In genomic region chr3:38684247-38684991, GRCm38 (mm10) we compare ENCODE assay signal across 16 mouse cellular contexts.
"Had no signal": no experiment of that assay in that cellular context is flagged by ENCODE, and none has a peak within 500 bp of the region (broad histone marks: within the 10 kb centered on the region; RNA-seq: fewer than 3 reads in every experiment).

No protein-coding gene starts in this region.

- H3K4me1 ChIP-seq: liver, embryonic 12.5 days; midbrain, embryonic 10.5 days had no signal

- H3K4me3 ChIP-seq: limb, embryonic 15.5 days; liver, embryonic 12.5 days; midbrain, embryonic 10.5 days; myocyte; neural tube, embryonic 12.5 days had no signal

- H3K9ac ChIP-seq: limb, embryonic 15.5 days; liver, embryonic 12.5 days; lung, embryonic 14.5 days; neural tube, embryonic 12.5 days had no signal

- DNase-seq: kidney, adult 8-10 months; kidney, postnatal 25 days; layer of hippocampus, adult 9-11 months; layer of hippocampus, postnatal 36 days; lung, embryonic 14.5 days; lung, postnatal 10 days; lung, postnatal 4 days; midbrain, embryonic 14.5 days; right cerebral cortex, adult 18-20 months; right cerebral cortex, postnatal 25 days; thymus, postnatal 36 days had no signal

- ATAC-seq: liver, embryonic 12.5 days had no signal

- H3K27ac ChIP-seq: limb, embryonic 15.5 days; liver, embryonic 12.5 days; midbrain, embryonic 10.5 days; neural tube, embryonic 12.5 days had no signal

- H3K9me3 ChIP-seq: limb, embryonic 15.5 days; liver, embryonic 12.5 days; midbrain, embryonic 10.5 days; neural tube, embryonic 12.5 days had no signal

- H3K4me2 ChIP-seq: limb, embryonic 15.5 days; liver, embryonic 12.5 days; lung, embryonic 14.5 days; neural tube, embryonic 12.5 days had no signal

- H3K36me3 ChIP-seq: limb, embryonic 15.5 days; liver, embryonic 12.5 days; midbrain, embryonic 10.5 days; neural tube, embryonic 12.5 days had no signal

- H3K27me3 ChIP-seq: limb, embryonic 15.5 days; liver, embryonic 12.5 days; neural tube, embryonic 12.5 days had no signal
